Mouse (Mus musculus) intestine, embryonic 16.5 days (tissue): ENCODE data around the gene Cftr. TPM values are rescaled to one million over a fixed set of nuclear protein-coding genes. Genes with fewer than 3 reads are reported as not detected.

Source experiments
- ATAC-seq: fragments of 200-750 bp; cut with Nextera tagmentation; 2 replicates; pipeline ENCODE4 v1.8.0; 2017; ENCODE audit warnings: moderate TSS enrichment, moderate library complexity
- H3K27ac ChIP-seq: fragments of 300-500 bp; sonication (generic); 2 replicates; pipeline ENCODE4 v1.5.1; 2014; ENCODE audit warnings: mild to moderate bottlenecking, low read length
- H3K27me3 ChIP-seq: fragments of 300-500 bp; sonication (generic); replicated peaks from 2 replicates; pipeline ENCODE4 v1.6.1; 2014; ENCODE audit warnings: low read length, control low read depth, mixed read lengths; ENCODE audit not compliant: control insufficient read depth, insufficient read depth
- H3K36me3 ChIP-seq: fragments of 300-500 bp; sonication (generic); 2 replicates; pipeline ENCODE4 v1.6.1; 2014; ENCODE audit warnings: low read length, control low read depth; ENCODE audit not compliant: control insufficient read depth, insufficient read depth
- H3K4me1 ChIP-seq: fragments of 300-500 bp; sonication (generic); 2 replicates; pipeline ENCODE4 v1.6.1; 2014; ENCODE audit warnings: low read length, control low read depth, mixed read lengths; ENCODE audit not compliant: control insufficient read depth, insufficient read depth
- H3K4me2 ChIP-seq: fragments of 300-500 bp; sonication (generic); 2 replicates; pipeline ENCODE4 v1.6.1; 2014; ENCODE audit warnings: low read depth, low read length, control low read depth
- H3K4me3 ChIP-seq: fragments of 300-500 bp; sonication (generic); 2 replicates; pipeline ENCODE4 v1.5.1; 2014; ENCODE audit warnings: mild to moderate bottlenecking, low read length
- H3K9ac ChIP-seq: fragments of 300-500 bp; sonication (generic); 2 replicates; pipeline ENCODE4 v1.6.1; 2014; ENCODE audit warnings: low read depth, low read length
- H3K9me3 ChIP-seq: fragments of 300-500 bp; sonication (generic); 2 replicates; pipeline ENCODE4 v1.6.1; 2016; ENCODE audit warnings: low read length, control low read depth; ENCODE audit not compliant: control insufficient read depth
- WGBS: fragments of 180-500 bp; shearing (Covaris S2); extraction: QIAGEN DNeasy Blood & Tissue Kit; methylation state at CpG from one replicate; pipeline ENCODE4 v1.1.7; 2014; 5-methylcytosine and 5-hydroxymethylcytosine counted together
- polyA plus RNA-seq: library from polyadenylated mRNA; unstranded; fragments of >200 nt; fragmentation: Nextera tagmentation; extraction: Ambion mirVana; gene quantifications from 2 replicates; pipeline ENCODE4 v1.2.1, GENCODE M21; 2015

Gene Cftr
- polyA plus RNA-seq, 1 experiment from 2014 or later = 12.7 TPM

DNA sequence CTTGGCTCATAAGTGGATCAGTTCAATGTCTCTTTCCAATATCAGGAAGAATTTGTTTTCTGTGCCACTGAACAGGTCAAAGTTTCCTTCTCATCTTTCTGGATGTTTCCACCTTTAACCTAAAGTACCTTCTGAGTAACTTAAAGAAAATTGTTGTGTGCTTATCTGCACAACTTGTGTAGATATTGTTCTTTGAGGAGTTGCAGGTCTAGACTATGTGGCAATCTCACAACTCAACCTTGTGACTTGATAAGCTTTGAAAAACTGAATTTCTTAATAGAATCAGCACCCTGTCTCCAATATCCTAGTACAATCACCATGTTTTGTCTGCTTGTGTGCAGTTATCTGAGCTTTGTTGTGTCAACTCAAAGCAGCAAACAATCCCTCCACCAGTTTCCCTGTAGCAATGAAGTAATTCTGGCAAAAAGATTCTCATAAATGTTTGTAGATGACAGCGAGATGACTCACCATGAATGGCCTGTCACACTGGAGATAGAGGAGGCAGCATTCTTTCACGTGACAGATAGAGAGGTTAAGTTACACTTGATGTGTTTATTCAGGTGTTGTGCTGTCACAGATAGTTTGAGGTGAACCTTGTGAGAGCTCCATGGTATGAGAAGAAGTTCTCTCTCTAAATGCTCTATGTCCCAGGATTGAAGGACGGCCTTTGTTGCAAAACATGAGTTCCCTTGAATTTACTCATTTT, 178.8 kb downstream of the Cftr start:
- H3K27ac ChIP-seq = peak overlapping the region; percentile 25; the same call in 1 of the 2 replicates
- H3K27me3 ChIP-seq = no peaks in the 10 kb centered on the region
- H3K4me2 ChIP-seq = no peak overlapping the region
- H3K36me3 ChIP-seq = no peaks in the 10 kb centered on the region
- H3K9ac ChIP-seq = no peak overlapping the region
- ATAC-seq = peak; percentile 80
- no peaks in the 10 kb centered on the region for H3K9me3 ChIP-seq
- H3K4me1 ChIP-seq = no peaks in the 10 kb centered on the region
- H3K4me3 ChIP-seq = no peak overlapping the region
- WGBS = 57% methylated on average over 3 of the region's 3 CpGs

- Histone ChIP-seq H3K4me3 (no peak overlapping the region), H3K27ac (no peak overlapping the region), H3K4me2 (no peak overlapping the region), H3K4me1 (no peaks in the 10 kb centered on the region), H3K9me3 (no peaks in the 10 kb centered on the region), H3K27me3 (no peaks in the 10 kb centered on the region), H3K9ac (no peak overlapping the region), H3K36me3 (no peaks in the 10 kb centered on the region)
- peak; percentile 66 for ATAC-seq
- 52% methylated on average over 1 of the region's 1 CpGs for WGBS
Observed at GRCm38 (mm10) chr6:18360154-18360553, 189.7 kb downstream of the Cftr start.

DNA sequence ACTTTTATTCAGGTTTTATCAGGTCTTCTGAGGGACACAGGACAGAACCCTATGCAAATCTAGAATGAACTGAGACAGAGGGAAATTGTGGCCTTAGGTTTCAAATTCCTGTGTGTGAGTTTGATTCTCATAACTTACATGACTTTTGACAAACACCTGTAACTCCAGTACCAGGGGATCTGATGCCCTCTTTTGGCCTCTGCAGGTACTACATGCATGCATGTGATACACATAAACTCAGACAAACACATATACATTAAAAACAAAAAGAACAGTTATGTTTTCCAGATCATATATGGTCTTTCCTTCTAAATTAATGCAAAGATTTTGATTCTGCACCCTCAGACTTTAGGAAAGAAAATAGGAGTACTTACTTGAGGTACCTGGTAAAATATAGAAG, 190.5 kb downstream of the Cftr start:
- H3K4me2 ChIP-seq = no peak overlapping the region
- no peaks in the 10 kb centered on the region for H3K27me3 ChIP-seq
- ATAC-seq = no peak
- no peak overlapping the region for H3K9ac ChIP-seq
- H3K36me3 ChIP-seq = no peaks in the 10 kb centered on the region
- H3K4me1 ChIP-seq = no peaks in the 10 kb centered on the region
- H3K4me3 ChIP-seq = no peak overlapping the region
- H3K9me3 ChIP-seq = no peaks in the 10 kb centered on the region
- no peak overlapping the region for H3K27ac ChIP-seq

- Histone ChIP-seq H3K27ac (no peak overlapping the region), H3K9me3 (no peaks in the 10 kb centered on the region), H3K27me3 (no peaks in the 10 kb centered on the region), H3K4me1 (no peaks in the 10 kb centered on the region; the same call in 1 of the 2 replicates), H3K36me3 (no peaks in the 10 kb centered on the region), H3K4me3 (no peak overlapping the region), H3K4me2 (no peak overlapping the region), H3K9ac (no peak overlapping the region)
- ATAC-seq = no peak
- WGBS = 86% methylated on average over 5 of the region's 5 CpGs
Observed at GRCm38 (mm10) chr6:18362232-18362631, 191.7 kb downstream of the Cftr start.

- Histone ChIP-seq H3K27me3 (no peaks in the 10 kb centered on the region), H3K4me2 (no peak overlapping the region)
- WGBS = 85% methylated on average over 3 of the region's 3 CpGs
Observed at GRCm38 (mm10) chr6:18369054-18369453, 198.6 kb downstream of the Cftr start.

DNA sequence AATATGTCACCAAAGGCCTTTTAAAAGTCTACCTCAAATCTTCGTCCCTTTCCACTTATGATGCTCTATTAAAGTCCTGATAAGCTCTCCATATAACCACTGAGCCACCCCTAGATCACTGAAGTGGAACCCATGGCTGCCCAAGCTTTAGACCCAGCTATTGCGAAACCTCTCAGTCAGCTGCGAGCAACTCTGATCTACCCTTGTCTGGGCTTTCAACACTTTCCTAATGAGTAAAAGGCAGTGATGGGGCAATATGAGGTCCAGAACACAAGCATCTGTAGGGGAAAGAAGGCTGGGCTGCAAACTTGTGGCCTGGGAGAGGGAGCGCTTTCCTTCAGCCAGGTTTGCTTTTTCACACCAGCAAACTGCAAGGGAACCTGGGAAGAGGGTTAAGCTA, 199.2 kb downstream of the Cftr start:
- Histone ChIP-seq H3K27me3 (no peaks in the 10 kb centered on the region), H3K4me1 (peaks cover 2% of the 10 kb centered on the region; the same call in 1 of the 2 replicates), H3K9me3 (no peaks in the 10 kb centered on the region), H3K4me3 (no peak overlapping the region), H3K36me3 (no peaks in the 10 kb centered on the region), H3K9ac (no peak overlapping the region), H3K27ac (no peak overlapping the region), H3K4me2 (no peak overlapping the region)
- ATAC-seq = no peak
- 91% methylated on average over 4 of the region's 4 CpGs for WGBS

More at GRCm38 (mm10) chr6:18369054-18369453, 198.6 kb downstream of the Cftr start:
- H3K4me3 ChIP-seq = no peak overlapping the region
- no peak for ATAC-seq
- peaks cover 2% of the 10 kb centered on the region; the same call in 1 of the 2 replicates for H3K4me1 ChIP-seq
- H3K9ac ChIP-seq = no peak overlapping the region
- H3K36me3 ChIP-seq = no peaks in the 10 kb centered on the region
- H3K27ac ChIP-seq = no peak overlapping the region
- no peaks in the 10 kb centered on the region for H3K9me3 ChIP-seq

Other genes starting within 250 kb of the Cftr start
- 0.33 and 0.44 TPM in 2 replicates for gene Wnt2, start 140.1 kb upstream of the Cftr start, polyA plus RNA-seq
- gene Asz1, start 61.6 kb upstream of the Cftr start, polyA plus RNA-seq = 0.07 and 0.22 TPM in 2 replicates